Mouse (Mus musculus): Measurements from ENCODE around the gene Cd46. TPM values are rescaled to one million over a fixed set of nuclear protein-coding genes. Genes with fewer than 3 reads are reported as not detected.

Cd46 gene
- total RNA-seq (2021): 1 to 10 TPM; 5.4 to 6.2 TPM
- long read RNA-seq, experiment 1, partial matches to known transcripts: 1 of 1 reads
- long read RNA-seq, experiment 1, other reads (novel, unspliced or antisense): 0 of 1 reads
- long read RNA-seq, experiment 2: 0 reads

GRCm38 (mm10) chr1:195092220-195092720 lies at the start of gene Cd46:
TSS of gene Cd46 (minus strand) at chr1:195092249.
- Histone ChIP-seq H3K4me3 (peak within 1 kb of the TSS; percentile 30), H3K27ac (no peak within 1 kb of the TSS)
- peak in 1 of 2 experiments; percentile 25 for DNase-seq (ENCODE audit: extremely low spot score in 1 of 2, low spot score in 2 of 2)
- intact Hi-C loops (cut with DNase I): loop anchor here (10.0 kb wide), 1 partner anchor 117 kb away; no protein-coding TSS in a partner anchor
- no peak for TF ChIP-seq CTCF (IDR thresholded peaks at IDR 0.05)

GRCm38 (mm10) chr1:195132070-195132469 lies 40.0 kb upstream of the Cd46 start:
- no peak for DNase-seq (ENCODE audit: extremely low spot score in 1 of 2, low spot score in 2 of 2)
- no peak for TF ChIP-seq CTCF (IDR thresholded peaks at IDR 0.05)
- intact Hi-C loops (cut with DNase I): loop anchor here (5.0 kb wide), 1 partner anchor 155 kb away; no protein-coding TSS in a partner anchor
- peak overlapping the region; percentile 98 for H3K27ac ChIP-seq
- H3K4me3 ChIP-seq: peak overlapping the region; percentile 70

GRCm38 (mm10) chr1:195131675-195132015 lies 39.6 kb upstream of the Cd46 start:
- DNase-seq (ENCODE audit: extremely low spot score in 1 of 2, low spot score in 2 of 2): no peak
- intact Hi-C loops (cut with DNase I): loop anchor here (5.0 kb wide), 1 partner anchor 154 kb away; no protein-coding TSS in a partner anchor
- TF ChIP-seq CTCF (IDR thresholded peaks at IDR 0.05): no peak
- H3K4me3 ChIP-seq: peak overlapping the region; percentile 70
- peak overlapping the region; percentile 98 for H3K27ac ChIP-seq

DNA sequence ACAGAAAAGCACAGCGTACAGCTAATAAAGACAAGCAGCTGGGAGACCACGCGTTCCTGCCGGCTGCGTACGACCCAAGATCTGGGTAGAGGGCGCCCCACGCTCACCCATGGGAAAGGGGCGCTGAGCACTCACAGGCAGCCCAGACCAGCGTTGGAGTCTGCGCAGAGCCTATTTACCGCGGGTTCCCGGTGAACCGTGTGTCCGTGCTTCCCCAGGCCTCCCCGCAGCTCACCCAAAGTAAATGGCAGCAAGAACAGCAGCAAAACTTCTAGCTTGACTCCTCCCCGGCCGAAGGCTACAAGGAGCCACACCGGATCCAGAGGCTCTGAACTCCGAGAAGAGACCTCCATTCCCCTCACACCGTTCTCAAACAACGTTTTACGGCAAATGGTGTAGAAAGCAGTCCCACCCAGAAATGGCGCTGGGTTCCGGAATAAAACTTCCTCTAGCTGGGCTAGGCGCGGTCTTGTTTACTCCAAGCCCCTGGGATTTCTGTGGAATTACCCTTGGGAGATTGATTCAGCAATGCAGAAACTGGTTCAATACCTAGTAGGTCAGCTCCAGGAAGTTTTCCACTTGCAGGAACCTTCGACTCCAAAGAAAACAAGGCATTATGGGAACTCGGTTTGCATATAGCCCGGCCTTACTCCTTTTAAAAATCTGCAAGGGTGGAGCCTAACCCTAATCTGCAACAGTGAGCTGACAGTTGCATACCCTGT lies 39.1 kb upstream of the Cd46 start, which contains the start of gene Cr1l:
Gene Cr1l, minus strand, starts transcription at position 634 of the 722 bp plus-strand sequence.
- H3K27ac ChIP-seq: peak within 1 kb of the TSS; percentile 98
- peak; percentile 59 for TF ChIP-seq CTCF (IDR thresholded peaks at IDR 0.05)
- DNase-seq (ENCODE audit: extremely low spot score in 1 of 2, low spot score in 2 of 2): peak; percentile 83 to 89
- peak within 1 kb of the TSS; percentile 70 for H3K4me3 ChIP-seq
- intact Hi-C loops (cut with DNase I): loop anchor here (5.0 kb wide), 1 partner anchor 154 kb away; no protein-coding TSS in a partner anchor

GRCm38 (mm10) chr1:195130479-195130878 lies 38.4 kb upstream of the Cd46 start:
- intact Hi-C loops (cut with DNase I): loop anchor here (5.0 kb wide), 1 partner anchor 153 kb away; no protein-coding TSS in a partner anchor
- no peak for TF ChIP-seq CTCF (IDR thresholded peaks at IDR 0.05)
- DNase-seq (ENCODE audit: extremely low spot score in 1 of 2, low spot score in 2 of 2): no peak
- Histone ChIP-seq H3K27ac (peak overlapping the region; percentile 98), H3K4me3 (peak overlapping the region; percentile 70)

- no peak for DNase-seq (ENCODE audit: extremely low spot score in 1 of 2, low spot score in 2 of 2)
- H3K27ac ChIP-seq: no peak overlapping the region
- peak overlapping the region; percentile 70; the same call in 1 of the 2 replicates for H3K4me3 ChIP-seq
- TF ChIP-seq CTCF (IDR thresholded peaks at IDR 0.05): no peak
- intact Hi-C loops (cut with DNase I): loop anchor here (5.0 kb wide), 1 partner anchor 153 kb away; no protein-coding TSS in a partner anchor
Measured at GRCm38 (mm10) chr1:195129867-195130266, 37.8 kb upstream of the Cd46 start.

DNA sequence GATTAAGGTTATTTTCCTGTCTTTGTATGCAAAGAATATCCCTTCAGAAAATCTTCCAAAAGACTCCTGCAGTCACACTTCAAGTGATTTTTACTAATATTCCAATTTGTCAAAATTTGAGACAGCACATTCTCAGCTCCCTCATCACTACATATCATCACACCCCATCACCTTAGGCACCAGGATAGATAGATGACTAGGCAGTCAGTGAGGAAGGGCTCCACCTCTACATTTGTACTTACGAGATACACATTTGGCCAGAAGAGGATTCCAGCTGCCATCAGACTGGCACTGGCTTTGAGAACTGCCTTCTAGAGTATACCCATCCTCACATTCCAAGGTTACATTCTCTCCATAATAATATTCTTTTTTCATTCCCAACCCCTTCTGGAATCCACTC lies 22.4 kb upstream of the Cd46 start:
- intact Hi-C loops (cut with DNase I): no loop called here

GRCm38 (mm10) chr1:195113621-195114020 lies 21.6 kb upstream of the Cd46 start:
- intact Hi-C loops (cut with DNase I): no loop called here
- no peak overlapping the region for H3K27ac ChIP-seq
- no peak for TF ChIP-seq CTCF (IDR thresholded peaks at IDR 0.05)
- no peak for DNase-seq (ENCODE audit: extremely low spot score in 1 of 2, low spot score in 2 of 2)
- no peak overlapping the region for H3K4me3 ChIP-seq

More for the DNA sequence above, 22.4 kb upstream of the Cd46 start:
- Histone ChIP-seq H3K27ac (no peak overlapping the region), H3K4me3 (no peak overlapping the region)
- TF ChIP-seq CTCF (IDR thresholded peaks at IDR 0.05): no peak
- no peak for DNase-seq (ENCODE audit: extremely low spot score in 1 of 2, low spot score in 2 of 2)

DNA sequence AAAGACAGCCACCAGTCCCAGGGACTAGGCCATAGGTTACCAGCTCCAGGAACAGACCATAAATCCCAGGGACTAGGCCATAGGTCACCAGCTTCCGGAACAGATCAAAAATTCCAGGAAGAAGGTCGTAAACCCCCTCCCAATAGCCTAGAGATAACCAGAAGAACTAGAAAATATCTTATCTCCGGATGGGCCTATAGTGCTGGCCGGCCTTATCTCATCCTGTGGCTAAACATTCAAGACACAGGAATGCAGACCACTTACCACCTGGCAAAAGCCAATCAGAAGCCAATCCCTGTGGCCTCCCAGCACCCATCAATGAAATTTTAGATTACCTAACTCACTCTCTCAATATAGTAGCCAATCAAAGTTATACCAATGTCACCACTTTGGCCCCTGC lies 8.6 kb upstream of the Cd46 start:
- TF ChIP-seq CTCF (IDR thresholded peaks at IDR 0.05): no peak
- Histone ChIP-seq H3K27ac (no peak overlapping the region), H3K4me3 (no peak overlapping the region)
- intact Hi-C loops (cut with DNase I): no loop called here
- DNase-seq (ENCODE audit: extremely low spot score in 1 of 2, low spot score in 2 of 2): no peak

DNA sequence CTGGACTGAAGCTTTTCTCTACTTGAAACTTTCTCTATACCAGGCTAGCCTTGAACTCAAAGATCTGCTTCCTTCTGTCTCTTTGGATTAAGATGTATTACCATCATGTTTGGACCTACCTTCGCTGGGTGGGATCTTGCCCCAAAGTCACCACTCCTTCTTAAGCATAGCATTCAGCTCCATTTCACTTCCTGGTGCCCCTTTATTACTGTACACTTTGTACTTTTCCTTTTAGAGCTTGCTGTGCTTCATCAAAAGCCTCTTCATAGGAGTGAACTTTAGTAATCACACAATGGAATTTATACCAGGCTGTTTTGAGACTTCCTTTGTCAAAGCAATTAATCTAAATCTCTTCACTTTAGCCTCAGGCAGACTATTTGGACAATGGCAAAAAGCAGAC lies 6.0 kb upstream of the Cd46 start:
- DNase-seq (ENCODE audit: extremely low spot score in 1 of 2, low spot score in 2 of 2): no peak
- TF ChIP-seq CTCF (IDR thresholded peaks at IDR 0.05): no peak
- no peak overlapping the region for H3K27ac ChIP-seq
- H3K4me3 ChIP-seq: no peak overlapping the region
- intact Hi-C loops (cut with DNase I): loop anchor here (10.0 kb wide), 1 partner anchor 123 kb away; no protein-coding TSS in a partner anchor

DNA sequence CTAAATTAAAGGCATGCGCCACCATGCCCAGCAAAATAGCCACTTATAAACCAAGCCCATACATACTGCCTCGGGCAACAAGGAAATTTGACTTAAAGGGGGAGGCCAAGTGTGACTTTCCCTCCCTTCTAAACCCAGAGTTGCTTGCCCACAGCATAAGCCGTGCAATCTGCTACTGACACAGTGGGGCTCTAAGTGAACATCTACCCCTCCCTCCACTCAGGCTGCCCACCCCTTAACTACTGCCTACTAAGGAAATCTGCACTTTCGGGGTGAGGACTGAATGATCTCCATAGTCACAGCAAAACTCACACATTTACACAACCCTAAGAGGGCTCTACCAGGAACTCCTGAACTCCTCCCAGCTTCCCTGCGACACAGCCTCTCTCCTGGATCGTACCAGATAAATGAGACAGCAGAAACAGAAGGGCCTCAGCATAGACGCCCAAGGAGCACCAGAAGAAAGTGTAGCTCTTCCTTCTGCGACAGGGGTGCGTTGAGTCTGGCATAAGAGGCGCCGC lies 290 bp downstream of the Cd46 start:
- no peak for TF ChIP-seq CTCF (IDR thresholded peaks at IDR 0.05)

GRCm38 (mm10) chr1:195082142-195082541 lies 9.9 kb downstream of the Cd46 start:
- H3K27ac ChIP-seq: no peak overlapping the region
- no peak for TF ChIP-seq CTCF (IDR thresholded peaks at IDR 0.05)
- intact Hi-C loops (cut with DNase I): no loop called here
- no peak overlapping the region for H3K4me3 ChIP-seq
- no peak for DNase-seq (ENCODE audit: extremely low spot score in 1 of 2, low spot score in 2 of 2)

More for the DNA sequence above, 290 bp downstream of the Cd46 start:
- Histone ChIP-seq H3K4me3 (peak overlapping the region; percentile 30), H3K27ac (no peak overlapping the region)
- no peak for DNase-seq (ENCODE audit: extremely low spot score in 1 of 2, low spot score in 2 of 2)
- intact Hi-C loops (cut with DNase I): loop anchor here (10.0 kb wide), 1 partner anchor 117 kb away; no protein-coding TSS in a partner anchor
